Comparison of ENCODE assay signal across 8 mouse cellular contexts in genomic region chr2:55437007-55437949, GRCm38 (mm10). TPM values are rescaled to one million over a fixed set of nuclear protein-coding genes. Genes with fewer than 3 reads are reported as not detected.
DNase-seq lines count a peak whose midpoint lies in the region; ATAC-seq and TF ChIP-seq lines count a peak whose summit lies in the region.

No protein-coding gene starts in this region.

- peaks cover 3% of the 10 kb centered on the region; the same call in 1 of the 2 replicates for H3K9me3 ChIP-seq in E14TG2a.4 (ENCODE audit: low read length)
- no peaks in the 10 kb centered on the region for H3K9me3 ChIP-seq in forebrain, embryonic 12.5 days
- no peaks in the 10 kb centered on the region for H3K9me3 ChIP-seq in intestine, postnatal 0 days (ENCODE audit: control insufficient read depth)
- H3K9me3 ChIP-seq in liver, postnatal 0 days (ENCODE audit: low read length), result no peaks in the 10 kb centered on the region
- no peaks in the 10 kb centered on the region for H3K9me3 ChIP-seq in stomach, embryonic 14.5 days (ENCODE audit: control insufficient read depth, low read depth, low read length)

- peak overlapping the region; percentile 73 for H3K4me3 ChIP-seq in E14TG2a.4 (replicated peaks; ENCODE audit: low read length)
- peak overlapping the region; percentile 52 for H3K4me3 ChIP-seq in forebrain, embryonic 12.5 days (replicated peaks)
- H3K4me3 ChIP-seq in intestine, postnatal 0 days (ENCODE audit: low read depth, low read length), result peak overlapping the region; percentile 36
- H3K4me3 ChIP-seq in liver, postnatal 0 days (ENCODE audit: low read depth, low read length), result no peak overlapping the region
- peak overlapping the region; percentile 40 for H3K4me3 ChIP-seq in stomach, embryonic 14.5 days (ENCODE audit: low read depth, low read length)

- no peaks in the 10 kb centered on the region for H3K36me3 ChIP-seq in E14TG2a.4 (ENCODE audit: insufficient read depth, low read length)
- no peaks in the 10 kb centered on the region for H3K36me3 ChIP-seq in forebrain, embryonic 12.5 days (replicated peaks)
- H3K36me3 ChIP-seq in intestine, postnatal 0 days (ENCODE audit: control insufficient read depth, insufficient read depth), result no peaks in the 10 kb centered on the region
- H3K36me3 ChIP-seq in liver, postnatal 0 days (replicated peaks; ENCODE audit: insufficient read depth, low read length), result no peaks in the 10 kb centered on the region
- H3K36me3 ChIP-seq in stomach, embryonic 14.5 days (ENCODE audit: control insufficient read depth, insufficient read depth, low read length), result no peaks in the 10 kb centered on the region

- no peak for TF ChIP-seq EP300 in liver, postnatal 0 days (IDR thresholded peaks at IDR 0.05; ENCODE audit: low read depth)

- peaks cover 25% of the 10 kb centered on the region for H3K4me1 ChIP-seq in E14TG2a.4 (replicated peaks; ENCODE audit: low read depth, low read length)
- peaks cover 19% of the 10 kb centered on the region for H3K4me1 ChIP-seq in forebrain, embryonic 12.5 days
- peaks cover 5% of the 10 kb centered on the region; the same call in 1 of the 2 replicates for H3K4me1 ChIP-seq in intestine, postnatal 0 days (replicated peaks; ENCODE audit: control insufficient read depth, insufficient read depth, low read length)
- no peaks in the 10 kb centered on the region for H3K4me1 ChIP-seq in liver, postnatal 0 days (ENCODE audit: insufficient read depth)
- 0 out of 2 replicates have a peak, but pooled peaks cover 9% of the 10 kb centered on the region for H3K4me1 ChIP-seq in stomach, embryonic 14.5 days (ENCODE audit: control insufficient read depth, insufficient read depth, low read length)

- no peak for TF ChIP-seq CTCF in E14TG2a.4 (conservative IDR thresholded peaks at IDR 0.05; ENCODE audit: low read length)
- no peak for TF ChIP-seq CTCF in intestine, postnatal 0 days (IDR thresholded peaks at IDR 0.05; ENCODE audit: low read depth)
- no peak for TF ChIP-seq CTCF in liver, postnatal 0 days (IDR thresholded peaks at IDR 0.05; ENCODE audit: low read depth)

- peak; percentile 11; the same call in 1 of the 2 replicates for ATAC-seq in cerebellum, adult (ENCODE audit: insufficient number of reproducible peaks, low FRiP score, low TSS enrichment)
- ATAC-seq in forebrain, embryonic 12.5 days (ENCODE audit: low FRiP score), result peak; percentile 53
- no peak for ATAC-seq in intestine, postnatal 0 days
- ATAC-seq in liver, postnatal 0 days, result no peak
- no peak for ATAC-seq in stomach, embryonic 14.5 days (ENCODE audit: insufficient number of reproducible peaks, insufficient read depth, low FRiP score, low read depth)

- WGBS in forebrain, embryonic 12.5 days, result under 1% methylated on average over 49 of the region's 51 CpGs
- 2% methylated on average over 49 of the region's 51 CpGs for WGBS in intestine, postnatal 0 days
- 2% methylated on average over 51 of the region's 51 CpGs for WGBS in liver, postnatal 0 days (ENCODE audit: insufficient replicate concordance)
- 1% methylated on average over 51 of the region's 51 CpGs for WGBS in stomach, embryonic 14.5 days

- H3K27ac ChIP-seq in forebrain, embryonic 12.5 days, result no peak overlapping the region
- no peak overlapping the region for H3K27ac ChIP-seq in intestine, postnatal 0 days (ENCODE audit: low read depth, low read length)
- H3K27ac ChIP-seq in liver, postnatal 0 days (ENCODE audit: low read depth), result no peak overlapping the region
- no peak overlapping the region for H3K27ac ChIP-seq in stomach, embryonic 14.5 days (ENCODE audit: low read length)

- H3K27me3 ChIP-seq in E14TG2a.4 (ENCODE audit: insufficient read depth, low read length), result peaks cover 41% of the 10 kb centered on the region
- peaks cover 37% of the 10 kb centered on the region for H3K27me3 ChIP-seq in forebrain, embryonic 12.5 days
- H3K27me3 ChIP-seq in intestine, postnatal 0 days (replicated peaks; ENCODE audit: control insufficient read depth, insufficient read depth, low read length), result peaks cover 17% of the 10 kb centered on the region
- peaks cover 27% of the 10 kb centered on the region; the same call in 1 of the 2 replicates for H3K27me3 ChIP-seq in liver, postnatal 0 days (ENCODE audit: insufficient read depth, low read length)
- peaks cover 17% of the 10 kb centered on the region for H3K27me3 ChIP-seq in stomach, embryonic 14.5 days (ENCODE audit: control insufficient read depth, insufficient read depth, low read length)

- peak overlapping the region; percentile 95 for H3K4me2 ChIP-seq in forebrain, embryonic 12.5 days
- peak overlapping the region; percentile 68 for H3K4me2 ChIP-seq in intestine, postnatal 0 days (replicated peaks; ENCODE audit: low read depth)
- H3K4me2 ChIP-seq in liver, postnatal 0 days (ENCODE audit: low read depth, low read length), result 0 out of 2 replicates have a peak overlapping the region, but pooled peaks have one; percentile 6
- peak overlapping the region; percentile 86 for H3K4me2 ChIP-seq in stomach, embryonic 14.5 days (replicated peaks; ENCODE audit: low read depth, low read length)

- peak overlapping the region; percentile 56 for H3K9ac ChIP-seq in forebrain, embryonic 12.5 days
- H3K9ac ChIP-seq in intestine, postnatal 0 days (ENCODE audit: low read depth, low read length), result no peak overlapping the region
- H3K9ac ChIP-seq in liver, postnatal 0 days (replicated peaks), result no peak overlapping the region
- H3K9ac ChIP-seq in stomach, embryonic 14.5 days (replicated peaks; ENCODE audit: low read depth, low read length), result no peak overlapping the region; the same call in 1 of the 2 replicates

- no peak for DNase-seq in liver, postnatal 0 days
- no peak for DNase-seq in adipocyte (ENCODE audit: low spot score)
- no peak for DNase-seq in adrenal gland, postnatal 25 days

RNA-seq across cellular contexts. Expression of gene Kcnj3, which starts 1.5 kb away (rescaled TPM):
- polyA plus RNA-seq in forebrain, embryonic 12.5 days (2016; fragmentation: Nextera tagmentation; extraction: Ambion mirVana), result 0.91 and 1.1 TPM in 2 replicates
- 0.22 and 0.29 TPM in 2 replicates for polyA plus RNA-seq in intestine, postnatal 0 days (2015; fragmentation: Nextera tagmentation; extraction: Ambion mirVana)
- polyA plus RNA-seq in liver, postnatal 0 days (2015; fragmentation: Nextera tagmentation; extraction: Ambion mirVana), result not detected in 2 replicates
- polyA plus RNA-seq in stomach, embryonic 14.5 days (2014; fragmentation: Nextera tagmentation; extraction: Ambion mirVana), result 0.28 and 0.43 TPM in 2 replicates
- 0.24 and 0.94 TPM in 2 replicates for total RNA-seq in adrenal gland, postnatal 25 days (2021)

Comparison
In these comparisons a context has a peak if more than half of its experiments do, and no peak if none do; other contexts are left out.
1. ATAC-seq: peak in cerebellum, adult (single experiment) and forebrain, embryonic 12.5 days (single experiment); none in intestine, postnatal 0 days (single experiment), liver, postnatal 0 days (single experiment) and stomach, embryonic 14.5 days (single experiment).
2. H3K4me2 ChIP-seq: peak in every context shown above with its lines; median percentile 95 in forebrain, embryonic 12.5 days; 86 in stomach, embryonic 14.5 days; 68 in intestine, postnatal 0 days; 6 in liver, postnatal 0 days.